Mouse (Mus musculus) CD4-positive, CD25-positive, alpha-beta regulatory T cell, adult 2 months (primary cell): ENCODE data around the gene Gm20517.
A peak's percentile ranks its signal among the peaks of the same experiment; 100 is the strongest.
"Not testable (repeated sequence)": the region's sequence is repeated elsewhere in the genome, so short reads cannot be mapped to it uniquely, and the experiment has no call there.

Experiments used
- DNase-seq: peaks from one replicate; pipeline ENCODE4 v3.0.0-alpha.2; 2012; ENCODE audit warnings: low read depth, low spot score

The Gm20517 gene

DNA sequence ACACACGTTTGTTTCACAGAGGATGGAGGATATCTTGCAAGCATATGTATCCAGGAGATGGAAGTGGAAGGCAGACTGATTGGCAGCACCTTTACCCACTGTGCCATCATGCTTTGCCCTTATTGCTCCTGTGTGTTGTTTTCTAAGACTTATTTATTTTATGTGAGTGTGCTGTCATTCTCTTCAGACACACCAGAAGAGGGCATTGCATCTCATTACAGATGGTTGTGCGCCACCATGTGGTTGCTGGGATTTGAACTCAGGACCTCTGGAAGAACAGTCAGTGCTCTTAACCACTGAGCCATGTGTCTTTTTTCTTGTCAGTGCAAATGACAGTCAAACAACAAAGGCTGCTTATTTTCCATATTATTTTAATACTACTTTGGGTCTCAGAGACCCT lies 16.4 kb downstream of the Gm20517 start:
- no peak for DNase-seq

DNA sequence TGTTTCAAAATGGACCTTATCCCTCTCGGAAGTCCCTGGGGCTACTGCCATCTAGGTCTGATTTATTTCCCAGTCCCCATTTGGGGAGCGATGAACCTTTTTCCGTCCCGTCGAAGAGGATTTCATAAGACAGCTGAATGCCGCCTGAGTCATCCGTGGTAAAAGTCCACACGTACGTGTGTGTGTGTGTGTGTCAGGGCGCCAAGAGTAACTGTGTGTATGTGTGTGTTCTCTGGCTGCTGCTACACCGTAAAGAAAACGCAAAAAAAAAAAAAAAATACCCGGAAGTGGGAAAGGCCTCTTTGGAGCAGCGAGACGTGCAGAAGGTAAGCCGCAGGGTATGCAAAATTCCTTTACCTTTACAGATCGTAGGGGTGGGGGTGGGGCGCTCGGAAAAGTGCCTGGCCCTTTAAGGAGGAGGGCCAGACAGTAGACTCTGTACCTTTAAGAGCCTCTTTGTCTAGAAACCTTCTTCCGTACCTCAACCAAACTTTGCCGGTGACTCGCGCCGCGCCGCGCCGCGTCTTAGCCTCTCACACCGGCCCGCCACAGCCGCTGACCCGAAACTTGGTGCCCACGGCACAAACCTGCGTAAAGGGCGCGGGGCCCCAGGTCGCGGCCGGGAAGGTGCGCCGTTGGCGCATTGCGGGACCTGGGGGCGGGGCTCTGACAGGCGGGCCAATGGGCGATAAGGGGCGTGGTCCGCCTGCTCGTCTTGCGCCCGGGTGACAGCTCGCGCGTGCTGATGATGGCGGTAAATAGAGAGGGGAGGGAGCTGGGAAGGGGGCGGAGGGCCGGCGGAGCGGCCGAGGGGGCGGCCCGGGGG lies 17.7 kb downstream of the Gm20517 start:
- DNase-seq: peak; percentile 96

DNA sequence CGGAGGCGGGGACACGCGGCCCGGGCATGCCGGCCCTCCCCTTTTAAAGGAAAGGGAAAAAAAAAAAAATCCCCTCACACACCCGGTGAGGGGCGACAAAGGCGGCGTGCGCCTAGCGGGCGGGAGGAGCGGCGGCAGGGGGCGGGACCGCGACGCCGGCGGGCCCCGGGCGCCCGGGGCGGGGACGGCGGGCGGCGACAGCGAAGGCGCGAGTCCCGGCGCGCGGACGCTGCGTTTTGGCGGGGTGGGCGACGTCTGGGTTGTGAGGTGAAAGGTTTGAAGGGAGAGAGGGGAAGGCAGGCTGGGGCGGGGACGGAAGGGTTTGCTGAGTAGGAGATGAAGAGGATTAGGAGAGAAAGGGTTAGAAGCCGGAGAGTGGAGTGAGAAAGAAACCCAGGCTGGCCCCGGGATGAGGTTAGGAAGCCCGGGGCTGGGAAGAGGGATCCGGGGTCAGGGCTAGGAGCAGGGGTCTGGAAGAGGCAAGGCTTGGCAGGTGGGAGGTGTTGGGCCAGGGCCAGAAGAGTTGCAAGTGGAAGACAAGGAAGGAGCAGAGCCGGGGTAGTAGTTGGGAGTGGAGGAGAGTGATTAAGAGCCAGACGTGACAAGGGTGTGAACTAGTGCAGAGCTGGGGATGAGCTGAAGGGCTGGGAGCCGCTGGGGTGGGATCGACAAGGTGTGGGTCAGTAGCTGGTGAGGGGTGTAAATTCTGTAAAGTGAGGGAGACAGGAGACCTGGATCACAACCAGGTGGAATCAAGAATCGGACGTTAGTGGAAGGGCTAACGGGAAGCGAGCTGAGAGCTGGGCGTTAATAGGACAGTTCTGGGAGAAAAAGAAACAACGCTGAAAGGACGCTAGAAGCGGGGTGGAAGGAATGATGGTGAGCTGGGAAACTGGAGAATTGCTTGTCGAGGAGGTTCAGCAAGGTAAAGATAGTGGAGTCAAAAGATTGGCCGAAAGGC lies 18.6 kb downstream of the Gm20517 start:
- no peak for DNase-seq

DNA sequence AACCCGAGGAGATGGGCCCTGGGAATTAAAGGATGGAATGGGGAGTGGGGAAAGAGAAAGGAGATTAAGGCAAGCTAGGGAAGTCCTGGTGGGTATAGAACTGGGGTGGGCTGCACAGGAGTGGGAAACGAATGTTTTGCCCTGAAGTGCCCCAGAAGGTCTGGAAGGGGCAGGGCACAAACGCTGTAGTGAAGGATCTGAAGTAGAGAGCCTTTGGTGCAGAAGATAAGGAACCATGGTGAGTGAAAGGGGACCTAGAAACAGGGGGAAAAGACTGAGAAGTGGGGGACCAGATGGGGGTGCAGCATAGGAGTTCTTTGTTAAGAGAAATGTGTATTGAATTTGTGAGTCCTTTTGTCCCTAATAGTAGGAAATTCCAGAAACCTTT lies 19.3 kb downstream of the Gm20517 start, which contains the start of gene Usp49:
Gene Usp49, plus strand, starts transcription at position 13 of the 388 bp plus-strand sequence.
- no peak for DNase-seq

DNA sequence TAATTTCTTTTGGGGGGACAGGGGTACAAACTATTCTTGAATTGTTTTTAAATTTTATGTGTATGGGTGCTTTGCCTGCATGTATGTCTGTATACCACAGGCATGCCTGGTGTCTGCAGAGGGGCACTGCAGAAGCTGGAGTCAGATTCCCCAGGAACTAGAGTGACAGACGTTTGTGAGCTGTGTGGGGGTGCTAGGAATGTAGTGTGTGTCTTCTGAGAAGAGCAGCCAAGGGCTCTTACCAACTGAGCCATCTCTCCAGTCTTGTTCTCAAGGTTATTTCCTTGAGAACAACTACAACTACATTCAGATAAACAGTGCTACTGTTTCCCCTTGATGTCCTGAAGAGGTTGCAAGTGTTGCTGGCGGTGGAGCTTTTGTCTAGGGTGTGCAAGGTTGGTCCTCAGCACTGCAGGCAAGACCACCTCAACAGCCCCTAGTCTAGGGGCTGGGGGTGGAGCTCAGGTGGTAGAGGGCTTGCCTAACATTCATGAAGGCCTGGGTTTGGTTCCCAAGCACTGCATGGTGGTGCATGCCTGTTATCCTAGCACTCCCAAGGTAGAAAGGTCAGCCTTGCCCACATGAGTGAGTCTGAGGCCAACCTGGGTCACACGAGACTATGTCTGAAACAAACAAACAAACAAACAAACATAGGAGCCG lies 20.9 kb downstream of the Gm20517 start:
- DNase-seq: no peak

DNA sequence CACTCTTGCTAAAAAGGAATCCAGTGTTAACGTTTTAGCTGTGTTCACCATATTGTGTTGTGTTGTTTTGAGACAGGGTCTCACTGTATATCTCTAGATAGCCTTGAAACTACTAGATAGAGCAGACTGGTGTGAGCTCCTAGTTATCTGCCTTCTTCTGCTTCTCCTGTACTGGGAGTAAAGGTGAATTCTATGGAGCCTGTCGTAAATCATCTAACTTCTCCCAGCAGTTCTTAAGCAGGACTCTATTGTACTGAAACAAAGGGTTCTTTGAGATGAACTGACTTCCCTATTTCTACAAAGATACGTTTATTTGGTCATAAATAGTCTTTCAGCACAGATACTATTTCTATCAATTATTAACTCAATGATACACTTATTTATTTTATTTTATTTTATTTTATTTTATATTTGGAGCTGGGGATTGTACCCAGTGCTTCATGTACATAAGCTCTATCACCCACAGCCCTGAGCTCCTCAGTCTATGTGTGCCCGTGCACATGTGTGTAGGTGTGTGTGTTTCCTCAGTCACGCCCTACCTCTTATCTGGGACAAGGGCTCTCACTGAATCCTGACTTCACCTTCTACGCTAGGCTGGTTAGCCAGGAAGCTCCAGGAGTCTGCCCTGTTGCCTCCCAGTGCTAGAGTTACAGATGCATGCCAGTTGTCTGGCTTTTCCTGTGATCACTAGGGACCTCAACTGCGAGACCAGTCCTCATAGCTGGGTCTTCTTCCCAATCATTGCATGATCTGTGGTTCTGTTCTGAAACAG lies 22.8 kb downstream of the Gm20517 start:
- DNase-seq: no peak

DNA sequence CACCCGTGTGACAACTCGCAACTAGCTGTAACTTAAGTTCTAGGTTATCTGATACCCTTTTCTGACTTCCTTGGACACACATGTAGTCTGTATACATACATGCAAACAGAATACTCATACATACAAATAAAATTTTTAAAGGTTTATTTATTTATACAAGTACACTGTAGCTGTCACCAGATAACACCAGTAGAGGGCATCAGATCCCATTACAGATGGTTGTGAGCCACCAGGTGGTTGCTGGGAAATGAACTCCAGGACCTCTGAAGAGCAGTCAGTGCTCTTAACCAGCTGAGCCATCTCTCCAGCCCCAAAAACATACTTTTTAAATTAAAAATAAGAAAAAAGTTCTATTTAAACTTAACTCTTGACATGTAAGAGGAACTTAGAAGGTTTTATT lies 31.6 kb downstream of the Gm20517 start:
- DNase-seq: peak; percentile 23

DNA sequence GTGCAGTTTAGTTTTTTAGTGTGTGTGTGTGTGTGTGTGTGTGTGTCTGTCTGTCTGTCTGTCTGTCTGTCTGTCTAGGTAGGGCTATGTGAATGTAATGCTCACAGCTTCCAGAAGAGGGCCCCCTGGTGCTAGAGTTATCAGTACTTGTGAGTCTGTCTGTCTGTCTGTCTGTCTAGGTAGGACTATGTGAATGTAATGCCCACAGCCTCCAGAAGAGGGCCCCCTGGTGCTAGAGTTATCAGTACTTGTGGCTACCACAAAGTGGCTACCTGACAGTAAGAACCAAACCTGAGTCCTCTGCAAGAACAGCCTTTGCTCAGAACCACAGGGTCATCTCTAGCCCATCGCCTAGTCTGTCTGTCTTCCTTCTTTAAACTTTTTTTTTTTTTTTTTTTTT lies 35.3 kb downstream of the Gm20517 start:
- DNase-seq: peak; percentile 77

DNA sequence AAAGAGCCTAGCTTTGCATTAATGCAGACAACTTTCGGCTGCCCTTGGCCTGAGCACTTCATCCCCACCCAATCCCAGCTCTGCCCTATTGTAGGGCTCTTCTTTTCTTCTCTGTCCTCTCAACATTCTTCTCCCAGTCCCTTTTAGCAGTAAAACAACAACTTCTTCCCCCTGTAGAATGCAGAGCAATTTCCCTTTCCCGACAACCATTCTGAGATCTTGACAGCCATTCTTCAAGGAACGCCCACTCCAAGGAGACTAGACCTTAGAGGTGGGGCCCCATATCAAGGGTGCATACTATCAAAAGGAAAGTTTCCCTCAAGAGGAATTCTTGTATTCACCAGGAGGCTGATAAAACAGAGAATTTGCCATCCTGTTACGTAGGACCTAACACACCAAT lies 37.6 kb downstream of the Gm20517 start:
- DNase-seq: no peak

DNA sequence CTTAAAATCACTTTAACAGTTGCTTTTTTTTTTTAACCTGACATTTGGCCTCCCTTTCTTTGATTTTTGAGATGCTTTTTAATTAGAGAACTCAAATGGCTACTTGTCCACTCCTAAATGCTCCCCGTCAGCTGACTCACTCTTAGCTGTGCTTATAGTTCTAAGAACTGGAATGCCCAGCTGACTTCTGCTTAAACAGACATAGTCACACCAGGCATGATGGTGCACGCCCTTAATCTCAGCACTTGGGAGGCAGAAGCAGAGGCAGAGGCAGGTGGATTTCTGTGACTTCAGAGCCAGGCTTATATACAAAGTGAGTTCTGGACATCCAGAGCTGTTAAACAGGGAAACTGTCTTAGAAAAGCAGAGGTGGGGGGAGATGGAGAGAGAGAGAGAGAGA lies 40.6 kb downstream of the Gm20517 start:
- no peak for DNase-seq

DNA sequence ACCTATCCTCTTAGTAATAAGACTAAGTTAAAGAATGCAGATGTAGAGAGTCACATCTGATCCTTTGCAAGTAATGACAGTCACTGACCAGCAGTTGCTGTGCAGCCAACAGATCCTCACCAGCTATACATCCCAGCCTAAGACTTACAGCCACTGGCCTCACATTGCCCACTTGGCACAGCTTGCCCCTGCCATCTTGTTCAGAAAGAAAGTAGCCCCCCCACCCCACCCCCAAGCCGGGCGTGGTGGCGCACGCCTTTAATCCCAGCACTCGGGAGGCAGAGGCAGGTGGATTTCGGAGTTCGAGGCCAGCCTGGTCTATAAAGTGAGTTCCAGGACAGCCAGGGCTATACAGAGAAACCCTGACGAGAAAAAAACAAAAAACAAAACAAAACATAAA lies 43.0 kb downstream of the Gm20517 start:
- not testable (repeated sequence) for DNase-seq

DNA sequence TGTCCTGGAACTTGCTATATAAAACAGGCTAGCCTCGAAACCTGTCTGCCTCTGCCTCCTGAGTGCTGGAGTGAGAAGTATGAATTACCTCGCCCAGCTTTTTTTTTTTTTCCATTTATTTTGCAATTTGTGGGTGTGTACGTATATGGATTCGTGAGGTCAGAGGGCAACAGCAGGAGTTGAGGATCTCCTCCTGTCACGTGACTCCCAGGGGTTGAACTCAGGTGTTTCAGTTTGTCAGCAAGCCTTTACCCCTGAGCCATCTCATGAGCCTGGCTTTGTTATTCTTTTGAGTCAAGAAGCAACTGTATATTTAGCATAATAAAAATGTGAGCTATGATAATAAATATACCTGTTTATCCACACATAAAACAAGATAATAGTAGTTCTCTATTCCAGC lies 44.3 kb downstream of the Gm20517 start:
- DNase-seq: no peak

DNA sequence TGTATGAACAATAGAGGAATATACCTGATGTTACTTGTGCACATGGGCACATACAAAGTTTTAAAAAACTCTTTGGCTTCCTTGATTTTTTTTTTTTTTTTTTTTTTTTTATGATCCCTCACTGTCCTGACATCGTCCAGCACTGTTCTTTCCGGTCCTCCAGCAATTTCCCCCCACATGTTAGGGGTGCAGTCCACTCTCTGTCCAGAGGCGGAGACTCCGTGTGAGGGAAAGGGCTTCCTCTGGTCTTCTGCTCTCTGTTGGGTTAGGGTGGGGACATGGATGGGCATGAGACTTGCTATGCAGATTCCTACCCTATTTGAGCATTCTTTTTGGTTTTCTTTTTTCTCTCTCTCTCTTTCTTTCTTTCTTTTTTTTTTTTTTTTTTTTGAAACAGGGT lies 46.5 kb downstream of the Gm20517 start:
- DNase-seq: no peak

DNA sequence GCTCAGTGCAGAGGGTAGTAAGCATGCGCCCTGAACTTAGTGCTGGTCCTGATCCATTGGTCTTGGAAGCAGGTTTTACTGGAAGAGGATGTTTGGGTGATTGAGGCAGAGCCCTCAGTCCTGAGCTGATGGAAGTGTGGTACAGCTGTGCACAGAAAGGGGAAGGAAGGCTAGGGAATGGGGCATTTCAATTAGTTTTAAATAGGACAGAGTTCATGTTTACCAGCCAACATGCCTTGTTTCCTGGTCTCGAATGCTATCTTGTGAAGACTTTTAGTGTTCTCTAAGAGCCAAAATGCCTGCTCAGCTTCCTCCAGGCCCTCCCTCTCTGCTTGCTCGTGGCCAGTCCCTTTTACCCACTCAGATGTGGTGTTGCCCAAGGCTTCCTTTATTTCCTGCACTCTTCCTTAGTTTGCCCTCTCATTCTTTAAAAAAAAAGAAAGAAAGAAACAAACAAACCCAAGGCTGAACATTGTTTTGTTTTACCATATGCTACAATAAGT lies 47.4 kb downstream of the Gm20517 start:
- DNase-seq: no peak

DNA sequence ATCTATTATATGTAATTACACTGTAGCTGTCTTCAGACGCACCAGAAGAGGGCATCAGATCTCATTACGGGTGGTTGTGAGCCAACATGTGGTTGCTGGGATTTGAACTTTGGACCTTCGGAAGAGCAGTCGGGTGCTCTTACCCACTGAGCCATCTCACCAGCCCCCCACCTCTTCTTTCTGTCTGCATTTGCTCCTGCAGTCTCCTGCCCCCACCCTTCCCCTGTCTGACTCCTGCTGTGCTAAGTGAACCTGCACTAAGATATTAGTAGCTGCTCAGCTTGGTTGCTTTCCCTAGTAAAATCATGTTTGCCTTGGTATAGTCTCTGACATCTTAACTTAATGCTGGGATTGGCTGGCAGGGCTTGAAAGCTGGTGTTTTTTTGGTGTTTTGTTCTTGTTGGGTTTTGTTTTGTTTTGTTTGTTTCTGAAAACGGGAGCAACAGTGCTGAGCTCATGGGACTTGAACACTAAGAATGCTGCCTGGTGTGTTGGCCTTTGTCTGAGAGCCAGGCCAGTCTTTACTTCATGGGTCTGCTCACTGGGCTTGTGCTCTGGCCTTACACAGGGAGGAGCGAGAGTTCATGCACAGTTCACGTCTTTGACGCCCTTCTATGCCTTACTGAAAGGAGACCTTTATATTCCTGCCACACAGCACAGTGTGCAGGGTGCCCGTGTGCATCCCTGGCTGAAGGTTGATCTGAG lies 51.8 kb downstream of the Gm20517 start:
- no peak for DNase-seq

DNA sequence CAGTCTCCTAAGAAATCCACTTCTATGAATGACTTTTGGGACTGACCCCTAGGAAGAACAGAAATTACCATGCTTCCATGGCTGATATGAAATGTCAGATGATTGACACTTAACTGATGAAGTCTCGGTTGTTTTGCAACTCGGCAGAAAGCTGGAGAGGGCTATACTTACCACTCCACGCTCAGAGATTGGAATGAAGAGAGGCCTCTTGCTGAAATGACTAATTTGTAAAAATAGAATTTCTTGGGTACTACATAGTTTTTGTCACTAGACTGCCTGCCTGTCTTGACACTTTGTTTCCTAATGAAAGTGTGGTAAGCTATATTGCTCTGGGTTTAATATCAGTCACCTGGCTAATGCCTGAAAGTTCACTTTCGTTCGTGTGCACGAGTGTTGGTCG lies 53.1 kb downstream of the Gm20517 start:
- DNase-seq: no peak

DNA sequence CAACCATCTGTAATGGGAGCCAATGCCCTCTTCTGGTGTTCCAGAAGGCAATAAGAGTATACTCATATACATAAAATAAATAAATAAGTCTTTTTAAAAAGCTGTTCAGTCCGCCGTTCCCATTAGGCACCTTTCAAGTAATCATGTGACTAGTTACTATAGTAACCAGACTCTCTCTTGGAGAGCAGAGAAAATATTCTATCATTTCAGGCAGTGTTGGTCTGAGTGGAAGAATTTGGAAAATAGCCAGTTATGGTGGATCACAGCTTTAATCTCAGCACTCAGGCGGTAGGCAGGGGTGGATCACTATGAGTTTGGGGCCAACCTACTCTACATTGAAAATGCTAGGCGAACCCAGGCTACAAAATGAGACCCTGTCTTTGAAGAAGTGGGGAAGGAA lies 57.8 kb downstream of the Gm20517 start:
- no peak for DNase-seq

DNA sequence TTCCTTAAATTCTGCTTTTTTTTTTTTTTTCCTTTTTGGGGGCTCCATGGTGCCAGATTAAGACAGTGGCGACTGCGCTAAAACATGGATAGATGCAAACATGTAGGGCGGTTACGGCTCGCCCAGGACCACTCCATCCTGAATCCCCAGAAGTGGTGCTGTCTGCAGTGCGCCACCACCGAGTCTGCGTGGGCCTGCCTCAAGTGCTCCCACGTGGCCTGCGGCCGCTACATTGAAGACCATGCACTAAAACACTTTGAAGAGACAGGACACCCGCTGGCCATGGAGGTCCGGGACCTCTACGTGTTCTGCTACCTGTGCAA lies 60.6 kb downstream of the Gm20517 start:
- no peak for DNase-seq

DNA sequence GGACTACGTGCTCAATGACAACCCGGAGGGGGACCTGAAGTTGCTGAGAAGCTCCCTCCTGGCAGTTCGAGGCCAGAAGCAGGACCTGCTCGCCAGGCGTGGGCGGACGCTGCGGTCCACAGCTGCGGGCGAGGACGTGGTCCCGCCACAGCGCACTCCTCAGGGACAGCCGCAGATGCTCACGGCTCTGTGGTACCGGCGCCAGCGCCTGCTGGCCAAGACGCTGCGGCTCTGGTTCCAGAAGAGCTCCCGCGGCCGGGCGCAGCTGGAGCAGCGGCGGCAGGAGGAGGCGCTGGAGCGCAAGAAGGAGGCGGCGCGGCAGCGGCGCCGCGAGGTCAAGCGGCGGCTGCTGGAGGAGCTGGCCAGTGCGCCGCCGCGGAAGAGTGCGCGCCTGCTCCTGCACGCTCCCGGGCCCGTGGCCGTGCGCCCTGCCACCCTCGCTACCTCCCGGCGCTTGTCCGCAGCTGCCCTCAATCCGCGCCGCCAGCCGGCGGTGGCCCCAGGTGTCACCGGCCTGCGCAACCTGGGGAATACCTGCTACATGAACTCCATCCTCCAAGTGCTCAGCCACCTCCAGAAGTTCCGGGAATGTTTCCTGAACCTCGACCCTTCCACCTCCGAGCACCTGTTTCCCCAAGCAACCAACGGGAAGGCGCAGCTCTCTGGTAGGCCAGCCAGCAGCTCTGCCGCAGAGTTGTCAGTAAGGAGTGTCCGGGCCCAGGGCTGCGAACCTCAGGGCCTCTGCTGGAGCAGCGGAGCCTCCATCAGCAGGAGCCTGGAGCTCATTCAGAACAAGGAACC lies 61.1 kb downstream of the Gm20517 start:
- no peak for DNase-seq

DNA sequence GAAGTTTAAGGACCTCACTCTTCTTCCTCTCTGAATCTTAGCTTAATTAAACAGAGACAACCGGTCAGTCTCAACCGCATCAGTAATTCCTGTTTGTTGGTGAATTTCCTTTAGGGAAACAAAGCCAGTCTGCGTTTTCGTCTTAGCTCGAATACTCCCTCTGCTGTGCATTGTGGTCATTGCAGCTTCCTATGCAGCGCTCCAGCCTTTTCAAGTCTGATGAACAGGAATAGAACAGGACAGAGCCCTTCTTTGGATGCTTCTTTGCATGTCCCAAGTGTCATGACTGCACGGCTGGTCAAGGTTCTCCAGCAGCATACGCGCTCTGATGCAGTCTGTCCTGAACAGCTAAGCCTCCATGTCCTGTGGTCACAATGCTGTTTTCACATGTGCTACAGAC lies 65.2 kb downstream of the Gm20517 start:
- DNase-seq: peak; percentile 76
